ENCODE assay signal across 9 mouse cellular contexts in genomic region chr7:110265796-110266195, GRCm38 (mm10). TPM values are rescaled to one million over a fixed set of nuclear protein-coding genes. Genes with fewer than 3 reads are reported as not detected.
A peak's percentile ranks its signal among the peaks of the same experiment; 100 is the strongest.
DNase-seq lines count a peak whose midpoint lies in the region; ATAC-seq and TF ChIP-seq lines count a peak whose summit lies in the region.
"Had no signal": no experiment of that assay in that cellular context is flagged by ENCODE, and none has a peak within 500 bp of the region (broad histone marks: within the 10 kb centered on the region; RNA-seq: fewer than 3 reads in every experiment).

No protein-coding gene starts in this region.

- no peaks in the 10 kb centered on the region for H3K9me3 ChIP-seq in hindbrain, embryonic 10.5 days
- H3K9me3 ChIP-seq in hindbrain, embryonic 16.5 days (ENCODE audit: control insufficient read depth, low read length), result no peaks in the 10 kb centered on the region
- H3K9me3 ChIP-seq: embryonic facial prominence, embryonic 12.5 days had no signal

- peaks cover 14% of the 10 kb centered on the region for H3K36me3 ChIP-seq in hindbrain, embryonic 10.5 days
- H3K36me3 ChIP-seq in hindbrain, embryonic 16.5 days (ENCODE audit: control insufficient read depth, insufficient read depth, low read length), result no peaks in the 10 kb centered on the region
- H3K36me3 ChIP-seq in testis, adult 2 months (ENCODE audit: control insufficient read depth, insufficient read depth, low read length), result no peaks in the 10 kb centered on the region

- no peak overlapping the region for H3K27ac ChIP-seq in hindbrain, embryonic 10.5 days
- no peak overlapping the region for H3K27ac ChIP-seq in hindbrain, embryonic 16.5 days (ENCODE audit: low read depth, low read length)
- H3K27ac ChIP-seq in bone marrow, adult 2 months (ENCODE audit: control insufficient read depth, insufficient read depth, low read depth, low read length, poor library complexity), result no peak overlapping the region
- no peak overlapping the region for H3K27ac ChIP-seq in testis, adult 2 months (ENCODE audit: control insufficient read depth, insufficient read depth, low read depth, low read length)
- H3K27ac ChIP-seq: embryonic facial prominence, embryonic 12.5 days had no signal

- TF ChIP-seq POLR2A in bone marrow, adult 2 months (IDR thresholded peaks at IDR 0.05; ENCODE audit: borderline replicate concordance, control insufficient read depth, low read depth, low read length), result no peak
- no peak for TF ChIP-seq POLR2A in testis, adult 2 months (IDR thresholded peaks at IDR 0.05; ENCODE audit: control insufficient read depth, low read depth, low read length)

- DNase-seq in hindbrain, embryonic 10.5 days (ENCODE audit: low spot score), result peak; percentile 77
- DNase-seq in left cerebral cortex, postnatal 25 days (ENCODE audit: low spot score in 2 of 2), result peak; percentile 79
- peak; percentile 74 to 88 for DNase-seq in natural killer cell, adult 2 months (ENCODE audit: low spot score in 2 of 2)

- no peaks in the 10 kb centered on the region for H3K27me3 ChIP-seq in hindbrain, embryonic 10.5 days (ENCODE audit: insufficient read depth, poor library complexity, severe bottlenecking)
- H3K27me3 ChIP-seq in hindbrain, embryonic 16.5 days (replicated peaks; ENCODE audit: control insufficient read depth, insufficient read depth, low read length), result no peaks in the 10 kb centered on the region
- H3K27me3 ChIP-seq in testis, adult 2 months (ENCODE audit: control insufficient read depth, insufficient read depth, low read length), result no peaks in the 10 kb centered on the region
- H3K27me3 ChIP-seq: embryonic facial prominence, embryonic 12.5 days had no signal

- no peaks in the 10 kb centered on the region for H3K4me1 ChIP-seq in hindbrain, embryonic 10.5 days (replicated peaks)
- H3K4me1 ChIP-seq in hindbrain, embryonic 16.5 days (ENCODE audit: control insufficient read depth, insufficient read depth, low read depth, low read length), result no peaks in the 10 kb centered on the region
- H3K4me1 ChIP-seq in bone marrow, adult 2 months (ENCODE audit: control insufficient read depth, insufficient read depth, low read length), result peaks cover 6% of the 10 kb centered on the region; the same call in 1 of the 2 replicates
- no peaks in the 10 kb centered on the region for H3K4me1 ChIP-seq in testis, adult 2 months (ENCODE audit: control insufficient read depth, insufficient read depth, low read length)

- no peak overlapping the region for H3K9ac ChIP-seq in hindbrain, embryonic 16.5 days (ENCODE audit: low read depth, low read length)
- H3K9ac ChIP-seq: embryonic facial prominence, embryonic 12.5 days had no signal

- H3K4me3 ChIP-seq in hindbrain, embryonic 10.5 days, result no peak overlapping the region
- no peak overlapping the region for H3K4me3 ChIP-seq in hindbrain, embryonic 16.5 days (ENCODE audit: low read length)
- no peak overlapping the region for H3K4me3 ChIP-seq in bone marrow, adult 2 months (replicated peaks; ENCODE audit: control insufficient read depth, low read depth, low read length)
- H3K4me3 ChIP-seq in testis, adult 2 months (ENCODE audit: control insufficient read depth, low read depth, low read length), result no peak overlapping the region
- H3K4me3 ChIP-seq: embryonic facial prominence, embryonic 12.5 days had no signal

- H3K4me2 ChIP-seq in hindbrain, embryonic 16.5 days (ENCODE audit: low read length), result no peak overlapping the region
- H3K4me2 ChIP-seq: embryonic facial prominence, embryonic 12.5 days had no signal

- no peak for ATAC-seq in hindbrain, embryonic 16.5 days
- ATAC-seq in erythroid progenitor cell, adult 5-6 weeks (replicated peaks; ENCODE audit: low FRiP score, poor library complexity, severe bottlenecking), result peak; percentile 93
- ATAC-seq in inflammation-experienced regulatory T-cells, adult 6 months, result peak; percentile 92

- peak; percentile 98 for TF ChIP-seq CTCF in bone marrow, adult 2 months (IDR thresholded peaks at IDR 0.05; ENCODE audit: control insufficient read depth, insufficient read depth, low read length)
- TF ChIP-seq CTCF in testis, adult 2 months (IDR thresholded peaks at IDR 0.05; ENCODE audit: control insufficient read depth, insufficient read depth, insufficient replicate concordance, low read depth, low read length), result peak; percentile 89; the same call in 1 of the 2 replicates

- 32% methylated on average over 7 of the region's 7 CpGs for WGBS in hindbrain, embryonic 10.5 days
- WGBS in hindbrain, embryonic 16.5 days, result 36% methylated on average over 7 of the region's 7 CpGs
- WGBS in bone marrow, adult 2 months, result 13% methylated on average over 7 of the region's 7 CpGs

- intact Hi-C loops in left cerebral cortex, postnatal 25 days (cut with DNase I), result loop anchor here (1.0 kb wide), 1 partner anchor 100 kb away; no protein-coding TSS in a partner anchor

RNA-seq across cellular contexts. Expression of gene Swap70, which starts 44.3 kb away (rescaled TPM):
- 18.1 and 26.6 TPM in 2 replicates for polyA plus RNA-seq in hindbrain, embryonic 10.5 days (2016; fragmentation: Nextera tagmentation; extraction: Ambion mirVana)
- polyA plus RNA-seq in hindbrain, embryonic 16.5 days (2015; fragmentation: Nextera tagmentation; extraction: Ambion mirVana), result 10.6 and 11.2 TPM in 2 replicates
- polyA plus RNA-seq in bone marrow, adult 2 months (2011; ENCODE audit: insufficient read depth, insufficient read length, low replicate concordance, missing spikeins), result 12.6 and 23.1 TPM in 2 replicates
- total RNA-seq in erythroid progenitor cell, adult 5-6 weeks (2015; ENCODE audit: low replicate concordance), result 10.5 and 11.7 TPM in 2 replicates
- 10.5 and 18.2 TPM in 2 replicates for total RNA-seq in erythroid progenitor cell, adult 5-6 weeks (2017; ENCODE audit: low replicate concordance)
- 10 to 100 TPM; 28.6 to 38.2 (median 31.7) TPM for polyA plus RNA-seq in inflammation-experienced regulatory T-cells, adult 6 months (2017; shearing (Covaris generic))
- 10 to 100 TPM; 11.0 to 13.0 TPM for total RNA-seq in left cerebral cortex, postnatal 25 days (2021)
- 2.2 and 2.3 TPM in 2 replicates for polyA plus RNA-seq in testis, adult 2 months (2012; rRNA removed)
